Mouse (Mus musculus) urinary bladder, postnatal 25 days (tissue): ENCODE results near the gene Aco1.
"Not testable (repeated sequence)": the region's sequence is repeated elsewhere in the genome, so short reads cannot be mapped to it uniquely, and the experiment has no call there.

Experiments used
- DNase-seq: peaks from one replicate; pipeline ENCODE4 v3.0.0; 2022; ENCODE audit warnings: low spot score

Aco1 gene

DNA sequence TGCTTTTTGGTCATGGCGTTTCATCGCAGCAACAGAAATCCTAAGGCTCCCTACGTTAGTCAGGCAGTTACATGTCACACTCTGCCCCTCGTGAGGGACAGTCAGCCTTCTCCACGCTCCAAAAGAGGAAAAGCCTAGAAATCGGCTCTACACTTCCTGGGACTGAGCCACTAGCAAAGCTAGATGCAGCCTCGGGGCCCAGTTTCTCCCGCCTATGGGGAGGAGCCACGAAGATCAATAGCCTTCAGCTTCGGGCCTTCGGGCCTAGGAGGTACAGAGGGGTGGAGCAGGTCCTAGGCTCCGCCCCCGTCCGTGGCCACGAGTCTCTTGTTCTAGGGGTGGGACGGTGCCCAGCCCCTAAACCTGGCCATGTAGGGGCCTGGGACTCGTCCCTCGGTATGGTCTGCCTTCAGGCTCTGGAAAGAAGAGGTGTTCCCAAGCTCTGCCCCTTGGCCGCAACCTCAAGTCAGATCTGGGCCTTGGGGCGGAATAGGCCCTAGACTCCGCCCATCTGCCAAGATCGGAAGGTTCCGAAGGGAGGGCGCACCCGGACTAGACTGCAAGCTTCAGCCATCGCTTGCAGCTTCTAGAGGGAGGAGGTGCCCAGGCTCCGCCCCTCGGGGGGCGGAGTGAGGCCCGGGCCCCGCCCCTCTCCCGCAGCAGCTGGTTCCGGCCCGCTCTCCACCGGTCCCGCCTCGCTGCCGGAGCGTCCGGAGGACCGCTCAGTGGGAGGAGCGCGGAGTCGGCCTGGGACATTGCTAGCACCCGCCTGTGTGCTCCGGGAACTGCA lies at the start of gene Aco1:
Gene Aco1 (plus strand): TSS at position 339 of the 790 bp plus-strand sequence.
- peak; percentile 92 for DNase-seq

DNA sequence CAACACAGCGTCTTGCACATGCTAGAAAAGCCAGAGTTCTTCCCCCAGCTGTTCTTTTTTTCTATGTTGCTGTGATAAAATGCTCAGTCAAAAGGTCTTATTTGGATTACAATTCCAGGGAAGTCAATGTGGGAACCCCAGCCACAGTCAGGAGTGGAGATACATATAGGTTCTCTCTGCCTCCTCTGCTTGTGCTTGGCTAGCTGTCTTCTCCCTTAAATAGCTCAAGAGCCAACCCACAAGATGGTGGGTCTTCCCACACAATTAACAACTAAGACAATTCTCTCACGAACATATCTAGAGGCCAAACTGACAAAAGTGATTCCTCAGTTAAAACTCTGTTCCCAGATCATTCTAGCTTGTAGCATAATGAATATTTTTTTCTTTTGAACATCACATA lies 47.9 kb upstream of the Aco1 start:
- DNase-seq: no peak

DNA sequence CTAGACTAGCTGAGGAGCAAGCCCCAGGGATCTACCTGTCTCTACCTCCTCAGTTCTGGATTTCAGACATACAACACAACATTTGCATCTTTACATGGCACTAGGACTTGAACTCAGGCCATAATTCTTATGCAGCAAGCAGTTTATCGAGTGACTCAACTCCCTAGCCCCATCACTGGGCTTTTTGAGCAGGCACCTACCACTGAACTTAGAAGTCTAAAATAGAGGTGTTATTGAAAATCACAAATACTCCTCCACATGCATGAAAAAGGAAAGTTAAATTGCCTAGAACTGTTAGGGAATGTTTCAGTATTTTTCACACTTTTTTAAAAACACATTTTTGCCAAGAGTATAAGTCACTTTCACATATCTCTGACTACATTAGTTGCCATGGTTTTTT lies 39.9 kb upstream of the Aco1 start:
- DNase-seq: no peak

DNA sequence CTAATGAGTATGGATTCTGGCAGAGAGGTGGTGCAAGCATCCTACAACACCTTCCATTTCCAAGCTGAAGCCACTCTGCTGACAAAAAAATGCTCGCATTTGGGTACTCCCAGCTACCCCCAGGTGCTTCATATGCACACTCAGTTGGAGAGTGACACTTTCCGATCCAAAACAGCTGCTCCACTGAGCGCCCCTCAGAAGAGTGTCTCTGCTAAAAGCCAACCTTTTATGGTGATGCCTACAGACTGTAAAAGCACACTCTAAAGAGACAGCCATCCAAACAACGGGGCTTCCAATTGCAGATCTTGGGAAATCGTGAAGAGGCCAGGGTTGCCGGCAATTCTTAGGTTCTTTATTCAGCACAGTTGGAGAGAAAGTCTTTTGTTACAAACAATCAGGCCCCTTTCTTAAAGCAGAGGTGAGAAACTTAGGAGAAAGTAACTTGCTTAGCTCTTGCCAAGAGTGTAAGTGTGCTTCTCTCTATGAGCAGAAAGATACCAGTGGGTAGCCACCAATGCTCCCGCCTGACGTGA lies 36.8 kb upstream of the Aco1 start:
- DNase-seq: no peak

DNA sequence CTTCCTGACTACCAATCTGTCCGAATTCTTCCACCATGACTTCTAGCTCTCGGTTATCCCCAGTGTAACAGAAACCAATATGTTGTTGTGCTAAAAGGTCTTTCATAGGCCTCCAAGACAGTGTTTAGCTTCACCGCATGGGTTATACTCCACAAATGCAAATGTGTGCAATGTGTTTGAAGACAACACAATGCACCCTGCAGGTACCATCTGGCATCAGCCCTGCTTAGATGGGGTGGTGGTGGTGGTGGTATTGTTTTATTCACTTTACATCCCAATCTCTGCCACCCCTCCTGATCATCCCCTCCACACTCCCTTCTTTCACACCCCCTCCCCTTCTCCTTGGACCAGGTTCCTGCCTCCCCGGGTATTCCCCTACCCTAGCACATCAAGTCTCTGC lies 34.9 kb upstream of the Aco1 start:
- DNase-seq: no peak

DNA sequence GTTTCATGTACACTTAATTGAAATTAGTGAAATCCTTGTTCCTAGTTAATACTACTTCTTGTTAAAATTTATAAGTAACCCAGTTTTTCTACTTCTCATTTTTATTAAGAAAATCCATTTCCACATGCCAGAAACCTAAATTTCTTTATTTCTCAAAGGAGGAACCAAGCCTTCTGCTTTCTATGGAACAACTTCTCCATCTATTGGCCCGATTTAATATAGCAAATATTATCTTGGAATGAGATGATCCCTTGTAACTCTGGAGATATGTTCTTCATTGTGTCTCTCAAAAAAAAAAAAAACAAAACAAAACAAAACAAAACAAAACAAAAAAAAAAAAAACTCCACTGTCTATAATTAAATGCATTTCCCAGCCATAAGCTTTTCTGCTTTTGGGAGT lies 29.7 kb upstream of the Aco1 start:
- DNase-seq: no peak

DNA sequence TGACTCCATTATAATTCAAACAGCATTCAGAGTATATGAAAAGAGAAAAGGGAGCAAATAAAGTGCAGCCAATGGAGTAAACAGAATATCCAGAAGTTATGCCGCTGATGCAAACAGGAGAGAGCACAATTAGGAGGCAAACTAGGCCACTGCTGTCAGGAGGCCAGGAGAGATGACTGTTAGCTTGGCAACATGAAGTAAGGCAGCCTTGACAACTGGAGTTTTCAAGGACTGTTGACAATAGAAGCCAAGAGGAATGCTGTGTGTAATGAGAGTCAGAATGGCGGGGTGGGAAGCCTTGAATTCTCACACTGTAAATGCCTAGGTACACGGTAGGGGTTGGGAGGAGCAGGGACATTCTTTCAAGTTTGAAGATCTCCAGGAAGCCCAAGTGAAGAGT lies 21.7 kb upstream of the Aco1 start:
- DNase-seq: no peak

DNA sequence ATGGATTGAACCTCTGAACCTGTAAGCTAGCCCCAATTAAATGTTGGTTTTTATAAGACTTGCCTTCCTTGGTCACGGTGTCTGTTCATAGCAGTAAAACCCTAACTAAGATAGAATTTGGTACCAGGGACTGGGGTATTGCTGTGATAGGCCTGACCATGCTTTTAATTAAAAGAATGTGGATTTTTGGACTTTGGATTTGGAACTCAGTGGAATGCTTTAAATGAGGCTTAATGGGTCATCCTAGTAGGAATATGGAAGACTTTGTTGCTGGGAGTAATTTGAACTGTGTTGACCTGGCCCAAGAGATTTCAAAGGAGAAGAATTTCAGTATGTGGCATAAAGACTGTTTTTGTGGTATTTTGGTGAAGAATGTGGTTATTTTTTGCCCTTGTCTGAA lies 20.6 kb upstream of the Aco1 start:
- not testable (repeated sequence) for DNase-seq

DNA sequence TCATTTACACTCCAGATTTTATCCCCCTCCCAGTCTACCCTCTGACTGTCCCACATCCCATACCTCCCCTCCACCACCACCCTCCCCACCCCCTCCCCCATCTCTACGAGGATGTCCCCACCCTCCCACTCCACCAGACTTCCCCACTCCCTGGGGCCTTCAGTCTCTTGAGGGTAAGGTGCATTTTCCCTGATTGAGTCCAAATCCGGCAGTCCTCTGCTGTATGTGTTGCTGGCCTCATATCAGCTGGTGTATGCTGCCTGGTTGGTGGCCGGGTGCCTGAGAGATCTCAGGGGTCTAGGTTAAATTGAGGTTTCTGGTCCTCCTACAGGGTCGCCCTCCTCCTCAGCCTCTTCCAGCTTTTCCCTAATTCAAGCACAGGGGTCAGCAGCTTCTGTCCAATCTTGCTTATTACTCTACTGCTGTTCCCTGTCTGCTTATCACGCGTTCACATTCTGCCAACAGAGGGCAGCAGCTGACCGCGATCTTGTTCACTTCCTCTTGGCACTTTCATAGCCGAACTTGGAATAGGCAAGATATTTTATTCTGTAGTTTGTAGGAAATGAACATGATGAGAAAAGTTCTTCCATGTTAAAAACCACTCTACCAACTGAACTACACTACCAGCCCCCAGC lies 8.3 kb upstream of the Aco1 start:
- DNase-seq: peak; percentile 77

DNA sequence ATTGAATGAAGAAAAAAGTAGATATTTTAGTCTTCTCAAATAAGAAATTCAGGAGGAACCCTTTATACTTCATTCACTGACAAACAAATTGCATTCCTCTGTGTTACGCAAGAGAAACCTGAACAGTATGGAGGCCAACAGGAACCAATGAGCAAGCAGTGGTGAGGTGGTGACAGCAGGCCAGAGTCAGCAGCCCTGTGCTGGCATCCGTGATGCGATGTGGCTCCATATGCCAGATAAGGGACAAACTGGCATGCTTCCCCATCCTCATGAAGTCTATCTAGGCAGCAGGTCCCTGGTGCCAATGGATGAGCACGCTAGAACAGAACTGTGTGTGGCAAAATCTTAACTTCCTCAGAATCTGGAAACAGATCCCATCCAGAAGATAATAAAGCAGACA lies 6.4 kb upstream of the Aco1 start:
- no peak for DNase-seq

DNA sequence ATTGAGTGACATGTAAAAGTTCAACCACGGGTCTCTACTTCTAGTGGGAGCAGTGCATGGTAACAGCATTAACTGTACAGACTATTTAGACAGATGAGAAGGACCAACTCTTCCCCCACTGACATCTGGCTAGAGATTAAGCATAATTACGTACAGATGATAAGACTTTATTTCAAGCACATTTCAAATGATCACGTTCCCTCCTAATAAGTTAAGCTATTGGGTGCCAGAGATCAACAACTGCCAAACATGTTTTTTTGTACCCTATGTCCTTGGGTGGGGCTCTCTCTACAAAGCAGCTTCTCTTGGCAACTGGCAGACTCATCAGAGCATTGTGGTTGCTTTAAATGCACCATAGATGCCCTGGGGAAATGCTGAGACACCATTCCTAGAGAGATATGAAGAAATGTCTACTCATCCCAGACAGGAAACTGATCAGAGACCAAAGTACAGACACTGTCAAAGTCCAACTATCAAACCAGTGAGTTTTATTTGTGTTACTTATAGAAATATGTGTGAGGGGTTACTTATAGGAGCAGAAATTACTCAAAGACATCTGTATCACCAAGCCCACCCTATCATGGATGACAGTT lies 3.1 kb upstream of the Aco1 start:
- no peak for DNase-seq

DNA sequence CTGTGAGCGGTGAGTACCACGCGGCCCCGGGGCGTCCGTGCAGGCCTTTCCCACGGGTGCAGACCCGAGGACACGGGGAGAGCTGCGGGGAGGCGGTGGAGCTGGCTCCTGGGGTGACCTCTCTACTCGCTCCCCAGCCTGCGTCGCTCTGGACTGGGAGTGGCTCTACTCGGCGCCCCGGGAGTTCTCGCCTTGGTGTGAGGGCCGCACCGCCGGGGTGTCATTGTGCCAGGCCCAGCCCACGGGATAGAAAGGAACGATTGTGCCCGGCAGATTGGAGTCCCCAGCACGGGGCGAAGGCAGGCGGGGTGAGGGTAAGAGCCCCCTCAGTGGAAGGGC lies 621 bp downstream of the Aco1 start:
- no peak for DNase-seq

DNA sequence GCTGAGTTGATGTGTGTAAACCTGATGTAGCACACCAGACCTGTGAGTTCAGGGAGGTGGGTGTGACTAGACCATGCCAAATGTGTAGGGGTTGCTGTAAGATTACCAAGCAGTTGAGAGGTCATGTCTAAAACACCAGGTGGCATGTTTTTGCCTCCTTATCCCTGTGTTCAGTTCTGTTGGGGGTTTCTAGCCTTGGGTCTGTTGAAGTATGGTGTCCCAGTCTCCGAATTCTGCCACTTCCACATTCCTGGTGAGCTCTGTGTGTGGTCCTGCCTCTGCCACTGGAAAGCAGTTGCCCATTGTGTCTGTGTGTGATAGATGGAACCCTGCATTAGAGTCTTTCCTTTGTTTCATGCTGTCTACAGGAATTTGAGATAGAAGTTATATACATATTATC lies 1.7 kb downstream of the Aco1 start:
- no peak for DNase-seq

DNA sequence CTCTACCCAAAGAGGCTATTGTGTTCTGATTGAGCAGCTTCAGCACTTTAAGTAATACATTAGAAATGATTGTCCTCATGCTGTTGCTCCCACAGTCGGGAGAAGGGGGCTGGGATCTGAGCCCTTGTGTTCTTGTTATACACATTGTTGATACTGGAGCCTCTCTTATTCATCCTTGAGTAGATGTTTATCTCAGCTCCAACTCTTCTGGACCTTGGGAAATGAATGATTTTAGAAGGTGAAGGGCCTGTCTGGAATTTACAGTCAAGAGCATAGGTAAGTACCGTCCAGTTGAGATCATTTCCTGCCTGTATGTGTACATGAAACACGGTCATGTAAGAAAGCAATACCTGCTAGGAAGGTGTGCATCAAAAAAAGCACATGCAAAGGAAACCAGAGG lies 2.1 kb downstream of the Aco1 start:
- DNase-seq: no peak

DNA sequence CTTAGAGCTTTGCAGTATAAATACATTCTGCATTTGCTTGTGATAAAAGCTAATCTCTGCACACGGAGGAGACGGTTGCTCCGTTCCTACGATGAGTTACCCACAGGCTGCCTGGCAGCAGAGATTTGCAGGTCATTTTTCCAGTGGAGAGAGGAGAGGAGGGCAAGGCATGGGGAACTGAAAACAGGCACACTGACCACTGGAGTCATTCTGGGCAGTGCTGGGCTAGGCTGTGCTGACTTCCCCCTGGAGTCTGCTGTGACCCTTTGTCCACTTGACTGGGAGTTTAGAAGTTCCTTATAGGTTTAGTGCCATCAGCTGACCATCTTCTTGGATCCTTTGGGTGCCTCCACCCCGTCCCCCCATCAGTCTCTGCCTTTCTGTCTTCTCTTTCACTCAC lies 5.4 kb downstream of the Aco1 start:
- DNase-seq: no peak

DNA sequence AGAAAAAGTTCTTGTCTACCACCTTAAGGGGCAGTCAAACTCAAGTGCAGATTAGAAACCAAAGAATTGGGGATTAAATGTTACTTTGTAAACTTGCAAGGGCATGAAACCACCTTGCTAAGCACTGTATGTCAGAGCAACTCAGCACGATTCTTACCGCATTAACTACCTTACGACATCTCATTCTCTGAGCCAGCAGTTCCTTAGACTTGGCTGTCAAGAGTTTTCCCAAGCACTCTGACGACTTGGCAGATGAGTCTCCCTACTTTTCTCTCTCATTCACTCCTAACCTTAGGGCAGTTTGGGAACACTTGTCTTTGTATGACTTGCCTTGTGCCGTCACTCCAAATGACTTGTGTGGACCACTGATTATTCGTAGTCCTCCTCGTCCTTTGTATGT lies 7.2 kb downstream of the Aco1 start:
- DNase-seq: no peak

DNA sequence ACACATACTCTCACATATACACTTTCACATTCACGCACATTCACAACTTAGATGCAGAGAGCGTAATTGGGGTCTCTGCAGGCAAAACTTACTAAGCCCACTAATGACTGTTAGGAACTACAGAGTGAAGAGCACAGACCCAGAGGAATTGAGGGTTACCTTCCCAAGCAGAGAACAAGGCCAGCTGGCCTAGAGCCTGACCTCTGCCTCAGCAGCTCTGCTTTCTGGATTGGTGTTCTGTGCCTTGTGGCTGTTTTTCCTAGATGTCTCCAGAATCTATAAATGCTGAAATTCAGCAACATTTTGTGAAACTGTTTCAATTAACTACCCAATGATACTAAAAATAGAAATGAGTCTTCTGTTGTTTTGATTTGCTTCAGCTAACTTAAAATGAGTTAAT lies 9.9 kb downstream of the Aco1 start:
- no peak for DNase-seq

DNA sequence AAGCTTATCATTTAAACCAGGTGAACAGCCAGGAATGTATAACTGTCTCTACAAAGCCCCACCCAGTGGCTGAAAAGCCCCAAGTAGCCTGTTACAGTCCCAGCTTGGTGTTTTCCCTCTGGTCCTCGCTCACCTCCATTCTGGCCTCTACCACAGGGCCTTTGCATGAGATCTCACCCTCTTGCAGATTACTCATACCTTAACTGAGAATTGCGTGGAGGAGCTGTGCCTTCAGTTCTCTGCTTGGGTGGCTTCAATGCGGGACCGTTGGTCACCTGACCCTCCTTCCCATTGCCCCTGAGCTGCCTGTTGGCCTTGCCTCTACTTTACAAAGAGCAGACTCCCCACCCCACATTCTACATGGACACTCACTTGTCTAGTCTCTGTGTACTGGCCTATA lies 10.6 kb downstream of the Aco1 start:
- DNase-seq: no peak

DNA sequence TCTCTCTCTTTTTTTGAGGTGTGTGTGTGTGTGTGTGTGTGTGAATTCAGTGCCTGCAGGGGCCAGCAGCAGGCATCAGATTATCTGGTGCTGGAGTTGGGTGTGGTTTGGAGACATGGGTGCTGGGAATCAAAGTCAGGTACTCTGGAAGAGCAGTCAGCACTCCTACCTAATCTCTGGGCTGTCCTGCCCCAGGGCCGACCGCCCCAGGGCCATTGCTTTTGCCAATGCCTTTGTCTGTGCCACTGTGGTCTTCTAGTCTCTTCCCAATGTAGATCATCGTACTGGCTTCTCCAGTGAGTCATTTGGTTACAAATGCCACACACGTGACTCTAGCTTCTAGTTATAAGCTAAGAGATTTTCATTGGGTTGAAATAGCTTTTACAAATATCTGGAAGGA lies 11.9 kb downstream of the Aco1 start:
- no peak for DNase-seq

DNA sequence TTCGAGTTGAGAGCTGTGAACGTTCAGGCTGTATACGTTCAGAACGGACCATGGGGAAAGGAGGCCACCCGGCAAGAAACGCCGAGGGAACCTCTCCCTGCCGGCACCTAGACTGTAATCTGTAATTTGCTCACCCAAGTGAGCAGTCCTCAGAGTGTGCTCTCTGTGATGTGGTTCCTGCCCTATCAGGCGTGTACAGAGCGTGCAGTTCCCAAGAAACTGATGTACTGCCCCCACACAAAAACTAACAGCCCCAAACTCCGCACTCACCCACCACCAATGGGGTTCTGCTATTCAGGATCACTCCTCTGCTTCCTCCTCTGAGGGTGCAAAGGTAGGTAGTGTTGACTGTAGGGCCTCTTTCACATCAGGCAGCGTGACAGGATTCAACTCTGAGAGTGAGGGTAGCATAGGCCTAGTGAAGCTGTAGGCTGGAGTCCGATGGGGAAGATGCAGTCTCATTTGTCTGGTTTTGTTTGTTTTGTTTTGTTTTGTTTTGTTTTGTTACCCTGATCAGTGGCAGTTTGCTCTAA lies 12.7 kb downstream of the Aco1 start:
- no peak for DNase-seq

DNA sequence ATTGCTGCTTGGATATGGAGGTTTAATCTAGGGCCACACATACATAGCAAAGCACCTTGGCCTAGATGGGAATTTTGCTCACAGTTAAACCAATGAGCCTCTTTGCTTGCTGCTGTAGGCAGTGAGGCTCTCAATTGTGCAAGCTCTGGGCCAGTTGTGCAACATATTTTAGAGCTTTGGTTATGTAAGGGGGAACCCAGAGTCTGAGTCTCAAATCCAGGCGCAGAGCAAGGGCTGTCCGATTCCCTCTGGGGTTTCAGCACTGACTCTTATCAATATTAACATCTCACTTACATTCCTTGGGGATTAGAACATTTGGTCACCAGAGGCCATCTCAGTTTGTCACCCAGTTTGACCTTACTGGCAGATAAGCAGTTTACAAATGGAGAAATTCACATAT lies 13.3 kb downstream of the Aco1 start:
- peak; percentile 47 for DNase-seq

DNA sequence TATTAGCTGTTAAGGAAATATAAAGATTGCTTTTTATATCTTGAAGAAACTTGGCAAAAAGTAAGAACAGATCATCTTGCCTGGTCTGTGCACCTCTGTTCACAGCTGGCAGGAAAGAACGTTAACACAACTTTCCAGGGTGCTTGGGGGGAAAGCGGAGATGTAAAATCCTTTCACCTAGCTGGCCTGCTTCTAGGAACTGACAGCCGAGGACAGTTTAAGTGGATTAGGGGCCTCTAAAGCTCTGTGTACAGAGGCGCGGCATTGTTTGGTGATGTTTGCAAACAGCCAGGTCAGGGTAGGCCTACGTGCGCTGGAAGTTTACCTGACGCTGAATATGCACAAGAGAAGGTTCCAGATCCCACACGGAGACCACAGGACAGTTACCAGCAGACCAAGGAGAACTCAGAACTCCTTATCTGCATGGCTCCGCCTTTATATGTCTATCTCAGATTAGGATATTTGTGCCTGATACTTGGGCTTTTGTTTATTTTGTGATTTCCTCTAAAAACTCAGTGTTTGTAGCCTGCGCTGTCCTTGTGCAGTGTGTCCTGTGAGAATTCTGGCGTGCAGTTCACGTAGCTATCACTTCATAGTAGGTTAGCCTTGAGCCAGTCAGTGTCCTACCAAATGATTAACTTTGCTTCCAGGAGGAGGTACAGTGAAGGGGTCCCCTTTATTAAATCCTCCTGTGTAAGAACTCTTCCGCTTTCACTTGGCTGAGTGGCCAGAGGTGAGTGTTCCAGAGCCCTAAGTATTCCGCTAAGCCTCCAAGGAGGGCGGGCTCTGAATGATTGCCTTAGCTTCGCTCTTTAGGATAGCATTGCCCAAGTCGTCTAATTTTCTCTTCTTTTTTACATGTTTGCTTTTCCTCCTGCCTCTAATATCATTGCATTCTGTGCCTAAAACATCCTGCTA lies 14.0 kb downstream of the Aco1 start:
- DNase-seq: no peak
